Mouse (Mus musculus): Measurements from ENCODE around the gene Tnip1. TPM values are rescaled to one million over a fixed set of nuclear protein-coding genes. Genes with fewer than 3 reads are reported as not detected.

Gene Tnip1
- polyA plus RNA-seq, 1 experiment from 2014 or later = 24.7 TPM

GRCm38 (mm10) chr11:54953993-54954446, 8.7 kb downstream of the Tnip1 start:
- Histone ChIP-seq H3K36me3 (ENCODE audit: control insufficient read depth, insufficient read depth) (no peaks in the 10 kb centered on the region), H3K27me3 (ENCODE audit: control insufficient read depth, insufficient read depth, low read length) (no peaks in the 10 kb centered on the region), H3K9me3 (replicated peaks; ENCODE audit: control insufficient read depth, low read length) (no peaks in the 10 kb centered on the region), H3K27ac (ENCODE audit: low read length) (no peak overlapping the region), H3K9ac (ENCODE audit: low read length) (no peak overlapping the region), H3K4me2 (ENCODE audit: low read depth, low read length) (no peak overlapping the region), H3K4me3 (ENCODE audit: low read length) (no peak overlapping the region), H3K4me1 (ENCODE audit: control insufficient read depth, insufficient read depth, low read length) (peaks cover 30% of the 10 kb centered on the region)
- ATAC-seq (replicated peaks; ENCODE audit: extremely low read depth, insufficient read depth, low FRiP score) = no peak
- 56% methylated on average over 9 of the region's 9 CpGs for WGBS

- Histone ChIP-seq H3K27ac (ENCODE audit: low read length) (no peak overlapping the region), H3K4me2 (ENCODE audit: low read depth, low read length) (no peak overlapping the region), H3K9me3 (replicated peaks; ENCODE audit: control insufficient read depth, low read length) (no peaks in the 10 kb centered on the region), H3K36me3 (ENCODE audit: control insufficient read depth, insufficient read depth) (no peaks in the 10 kb centered on the region), H3K4me1 (ENCODE audit: control insufficient read depth, insufficient read depth, low read length) (peaks cover 20% of the 10 kb centered on the region), H3K4me3 (ENCODE audit: low read length) (no peak overlapping the region), H3K27me3 (ENCODE audit: control insufficient read depth, insufficient read depth, low read length) (no peaks in the 10 kb centered on the region), H3K9ac (ENCODE audit: low read length) (0 out of 2 replicates have a peak overlapping the region, but pooled peaks have one; percentile 2)
- WGBS = 45% methylated on average over 6 of the region's 6 CpGs
- no peak for ATAC-seq (replicated peaks; ENCODE audit: extremely low read depth, insufficient read depth, low FRiP score)
Measured at GRCm38 (mm10) chr11:54952651-54953050, 10.1 kb downstream of the Tnip1 start.

- Histone ChIP-seq H3K4me2 (ENCODE audit: low read depth, low read length) (no peak overlapping the region), H3K9me3 (replicated peaks; ENCODE audit: control insufficient read depth, low read length) (no peaks in the 10 kb centered on the region), H3K36me3 (ENCODE audit: control insufficient read depth, insufficient read depth) (no peaks in the 10 kb centered on the region), H3K27me3 (ENCODE audit: control insufficient read depth, insufficient read depth, low read length) (no peaks in the 10 kb centered on the region), H3K27ac (ENCODE audit: low read length) (no peak overlapping the region), H3K9ac (ENCODE audit: low read length) (no peak overlapping the region), H3K4me3 (ENCODE audit: low read length) (no peak overlapping the region), H3K4me1 (ENCODE audit: control insufficient read depth, insufficient read depth, low read length) (peaks cover 20% of the 10 kb centered on the region)
- 66% methylated on average over 6 of the region's 6 CpGs for WGBS
- ATAC-seq (replicated peaks; ENCODE audit: extremely low read depth, insufficient read depth, low FRiP score) = no peak
Measured at GRCm38 (mm10) chr11:54950684-54951083, 12.0 kb downstream of the Tnip1 start.

- H3K36me3 ChIP-seq (ENCODE audit: control insufficient read depth, insufficient read depth) = no peaks in the 10 kb centered on the region
- WGBS = 52% methylated on average over 1 of the region's 1 CpGs
- no peak for ATAC-seq (replicated peaks; ENCODE audit: extremely low read depth, insufficient read depth, low FRiP score)
- H3K9me3 ChIP-seq (replicated peaks; ENCODE audit: control insufficient read depth, low read length) = no peaks in the 10 kb centered on the region
- H3K4me1 ChIP-seq (ENCODE audit: control insufficient read depth, insufficient read depth, low read length) = peaks cover 15% of the 10 kb centered on the region
- H3K4me3 ChIP-seq (ENCODE audit: low read length) = no peak overlapping the region
- H3K27me3 ChIP-seq (ENCODE audit: control insufficient read depth, insufficient read depth, low read length) = no peaks in the 10 kb centered on the region
- no peak overlapping the region for H3K4me2 ChIP-seq (ENCODE audit: low read depth, low read length)
- H3K27ac ChIP-seq (ENCODE audit: low read length) = no peak overlapping the region
- no peak overlapping the region for H3K9ac ChIP-seq (ENCODE audit: low read length)
Measured at GRCm38 (mm10) chr11:54949717-54950116, 13.0 kb downstream of the Tnip1 start.

- no peak overlapping the region for H3K4me2 ChIP-seq (ENCODE audit: low read depth, low read length)
- H3K27me3 ChIP-seq (ENCODE audit: control insufficient read depth, insufficient read depth, low read length) = no peaks in the 10 kb centered on the region
- no peak for ATAC-seq (replicated peaks; ENCODE audit: extremely low read depth, insufficient read depth, low FRiP score)
- no peak overlapping the region for H3K9ac ChIP-seq (ENCODE audit: low read length)
- no peaks in the 10 kb centered on the region for H3K9me3 ChIP-seq (replicated peaks; ENCODE audit: control insufficient read depth, low read length)
- no peak overlapping the region for H3K4me3 ChIP-seq (ENCODE audit: low read length)
- no peak overlapping the region for H3K27ac ChIP-seq (ENCODE audit: low read length)
- no peaks in the 10 kb centered on the region for H3K36me3 ChIP-seq (ENCODE audit: control insufficient read depth, insufficient read depth)
- no peaks in the 10 kb centered on the region for H3K4me1 ChIP-seq (ENCODE audit: control insufficient read depth, insufficient read depth, low read length)
- 87% methylated on average over 3 of the region's 3 CpGs for WGBS
Measured at GRCm38 (mm10) chr11:54944702-54945101, 18.0 kb downstream of the Tnip1 start.

GRCm38 (mm10) chr11:54940056-54940455, 22.7 kb downstream of the Tnip1 start:
- H3K4me3 ChIP-seq (ENCODE audit: low read length) = no peak overlapping the region
- H3K9ac ChIP-seq (ENCODE audit: low read length) = no peak overlapping the region
- no peaks in the 10 kb centered on the region for H3K27me3 ChIP-seq (ENCODE audit: control insufficient read depth, insufficient read depth, low read length)
- 81% methylated on average over 7 of the region's 7 CpGs for WGBS
- no peak overlapping the region for H3K4me2 ChIP-seq (ENCODE audit: low read depth, low read length)
- no peak for ATAC-seq (replicated peaks; ENCODE audit: extremely low read depth, insufficient read depth, low FRiP score)
- peaks cover 17% of the 10 kb centered on the region for H3K36me3 ChIP-seq (ENCODE audit: control insufficient read depth, insufficient read depth)
- H3K4me1 ChIP-seq (ENCODE audit: control insufficient read depth, insufficient read depth, low read length) = peaks cover 9% of the 10 kb centered on the region
- H3K9me3 ChIP-seq (replicated peaks; ENCODE audit: control insufficient read depth, low read length) = no peaks in the 10 kb centered on the region
- no peak overlapping the region for H3K27ac ChIP-seq (ENCODE audit: low read length)

GRCm38 (mm10) chr11:54939501-54939900, 23.2 kb downstream of the Tnip1 start:
- Histone ChIP-seq H3K27me3 (ENCODE audit: control insufficient read depth, insufficient read depth, low read length) (no peaks in the 10 kb centered on the region), H3K4me3 (ENCODE audit: low read length) (no peak overlapping the region), H3K9me3 (replicated peaks; ENCODE audit: control insufficient read depth, low read length) (no peaks in the 10 kb centered on the region), H3K4me2 (ENCODE audit: low read depth, low read length) (no peak overlapping the region), H3K27ac (ENCODE audit: low read length) (no peak overlapping the region), H3K36me3 (ENCODE audit: control insufficient read depth, insufficient read depth) (peaks cover 17% of the 10 kb centered on the region), H3K4me1 (ENCODE audit: control insufficient read depth, insufficient read depth, low read length) (peaks cover 9% of the 10 kb centered on the region), H3K9ac (ENCODE audit: low read length) (no peak overlapping the region)
- whole genome bisulfite sequencing = 74% methylated on average over 8 of the region's 8 CpGs
- ATAC-seq (replicated peaks; ENCODE audit: extremely low read depth, insufficient read depth, low FRiP score) = no peak

- no peak overlapping the region for H3K9ac ChIP-seq (ENCODE audit: low read length)
- peaks cover 25% of the 10 kb centered on the region for H3K36me3 ChIP-seq (ENCODE audit: control insufficient read depth, insufficient read depth)
- peaks cover 9% of the 10 kb centered on the region for H3K4me1 ChIP-seq (ENCODE audit: control insufficient read depth, insufficient read depth, low read length)
- no peak overlapping the region for H3K4me3 ChIP-seq (ENCODE audit: low read length)
- no peak overlapping the region for H3K4me2 ChIP-seq (ENCODE audit: low read depth, low read length)
- H3K9me3 ChIP-seq (replicated peaks; ENCODE audit: control insufficient read depth, low read length) = no peaks in the 10 kb centered on the region
- no peaks in the 10 kb centered on the region for H3K27me3 ChIP-seq (ENCODE audit: control insufficient read depth, insufficient read depth, low read length)
- WGBS = 73% methylated on average over 3 of the region's 3 CpGs
- H3K27ac ChIP-seq (ENCODE audit: low read length) = no peak overlapping the region
- no peak for ATAC-seq (replicated peaks; ENCODE audit: extremely low read depth, insufficient read depth, low FRiP score)
Measured at GRCm38 (mm10) chr11:54936771-54937140, 26.0 kb downstream of the Tnip1 start.

GRCm38 (mm10) chr11:54936035-54936770, 26.5 kb downstream of the Tnip1 start:
- 26% methylated on average over 12 of the region's 12 CpGs for WGBS
- peaks cover 9% of the 10 kb centered on the region for H3K4me1 ChIP-seq (ENCODE audit: control insufficient read depth, insufficient read depth, low read length)
- no peak overlapping the region for H3K4me2 ChIP-seq (ENCODE audit: low read depth, low read length)
- 0 out of 2 replicates have a peak, but pooled peaks have one; percentile 31 for ATAC-seq (replicated peaks; ENCODE audit: extremely low read depth, insufficient read depth, low FRiP score)
- no peaks in the 10 kb centered on the region for H3K9me3 ChIP-seq (replicated peaks; ENCODE audit: control insufficient read depth, low read length)
- no peak overlapping the region for H3K27ac ChIP-seq (ENCODE audit: low read length)
- H3K9ac ChIP-seq (ENCODE audit: low read length) = no peak overlapping the region
- H3K36me3 ChIP-seq (ENCODE audit: control insufficient read depth, insufficient read depth) = peaks cover 25% of the 10 kb centered on the region
- no peaks in the 10 kb centered on the region for H3K27me3 ChIP-seq (ENCODE audit: control insufficient read depth, insufficient read depth, low read length)
- H3K4me3 ChIP-seq (ENCODE audit: low read length) = no peak overlapping the region

Measured in heart, embryonic 16.5 days (tissue).